Comparison of ENCODE assay signal across 23 mouse cellular contexts in the genomic region with DNA sequence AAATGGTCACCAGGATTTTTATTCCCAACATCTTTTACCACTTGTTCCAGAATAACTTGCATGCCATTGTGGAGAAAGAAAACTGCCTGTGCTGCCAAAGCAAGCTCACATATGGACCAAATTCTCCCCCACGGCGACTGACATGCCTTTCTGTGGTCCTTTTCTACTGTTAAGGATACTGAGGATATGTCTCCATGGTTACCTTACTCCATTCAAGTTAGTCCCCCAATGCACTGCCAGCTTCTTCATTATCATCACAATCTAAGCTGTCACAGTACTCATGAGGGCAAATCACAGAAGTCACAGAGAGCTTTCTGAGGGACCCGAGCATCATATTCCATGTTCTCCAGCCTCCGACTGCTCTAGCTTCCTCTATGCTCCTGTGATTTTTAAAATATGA. TPM values are rescaled to one million over a fixed set of nuclear protein-coding genes. Genes with fewer than 3 reads are reported as not detected.
DNase-seq lines count a peak whose midpoint lies in the region; ATAC-seq and TF ChIP-seq lines count a peak whose summit lies in the region.
"Had no signal": no experiment of that assay in that cellular context is flagged by ENCODE, and none has a peak within 500 bp of the region (broad histone marks: within the 10 kb centered on the region; RNA-seq: fewer than 3 reads in every experiment).

No protein-coding gene starts in this region.

- H3K27ac ChIP-seq in forebrain, embryonic 14.5 days (ENCODE audit: low read depth, low read length) = no peak overlapping the region
- no peak overlapping the region for H3K27ac ChIP-seq in forebrain, embryonic 15.5 days (replicated peaks)
- no peak overlapping the region for H3K27ac ChIP-seq in hindbrain, postnatal 0 days
- H3K27ac ChIP-seq: embryonic facial prominence, embryonic 13.5 days; gastrocnemius, adult 2 months; limb, embryonic 10.5 days; liver, embryonic 15.5 days; lung, embryonic 15.5 days; neural tube, embryonic 13.5 days; stomach, embryonic 15.5 days had no signal

- H3K4me1 ChIP-seq in forebrain, embryonic 14.5 days (ENCODE audit: control insufficient read depth, insufficient read depth, low read length) = no peaks in the 10 kb centered on the region
- no peaks in the 10 kb centered on the region for H3K4me1 ChIP-seq in forebrain, embryonic 15.5 days
- H3K4me1 ChIP-seq in hindbrain, postnatal 0 days (ENCODE audit: insufficient read depth, low read length) = no peaks in the 10 kb centered on the region
- H3K4me1 ChIP-seq: limb, embryonic 10.5 days; lung, embryonic 15.5 days; megakaryocyte, embryonic 14.5 days; neural tube, embryonic 13.5 days; stomach, embryonic 15.5 days had no signal

- no peak overlapping the region for H3K4me3 ChIP-seq in forebrain, embryonic 14.5 days (ENCODE audit: low read depth, low read length)
- no peak overlapping the region for H3K4me3 ChIP-seq in forebrain, embryonic 15.5 days
- no peak overlapping the region for H3K4me3 ChIP-seq in hindbrain, postnatal 0 days (ENCODE audit: low read length)
- H3K4me3 ChIP-seq: embryonic facial prominence, embryonic 13.5 days; gastrocnemius, adult 2 months; limb, embryonic 10.5 days; liver, embryonic 15.5 days; lung, embryonic 15.5 days; megakaryocyte, embryonic 14.5 days; neural tube, embryonic 13.5 days; stomach, embryonic 15.5 days had no signal

- no peak for TF ChIP-seq POLR2A in brain, embryonic 14.5 days (IDR thresholded peaks at IDR 0.05; ENCODE audit: borderline replicate concordance, extremely low read depth, insufficient read depth, insufficient read length, poor library complexity, severe bottlenecking)

- no peak for ATAC-seq in forebrain, embryonic 14.5 days
- no peak for ATAC-seq in forebrain, embryonic 15.5 days (replicated peaks)
- ATAC-seq in hindbrain, postnatal 0 days = peak; percentile 70
- no peak for ATAC-seq in erythroblast, adult 5-6 weeks (replicated peaks; ENCODE audit: low FRiP score, poor library complexity, severe bottlenecking)

- no peak overlapping the region for H3K4me2 ChIP-seq in forebrain, embryonic 14.5 days (ENCODE audit: low read length)
- H3K4me2 ChIP-seq in forebrain, embryonic 15.5 days (replicated peaks) = no peak overlapping the region
- no peak overlapping the region for H3K4me2 ChIP-seq in hindbrain, postnatal 0 days (ENCODE audit: low read depth, low read length)
- H3K4me2 ChIP-seq: embryonic facial prominence, embryonic 13.5 days; liver, embryonic 15.5 days; lung, embryonic 15.5 days; neural tube, embryonic 13.5 days; stomach, embryonic 15.5 days had no signal

- H3K9ac ChIP-seq in forebrain, embryonic 14.5 days (ENCODE audit: low read length) = no peak overlapping the region
- H3K9ac ChIP-seq in forebrain, embryonic 15.5 days (replicated peaks) = no peak overlapping the region
- no peak overlapping the region for H3K9ac ChIP-seq in hindbrain, postnatal 0 days (replicated peaks; ENCODE audit: low read length)
- H3K9ac ChIP-seq: embryonic facial prominence, embryonic 13.5 days; liver, embryonic 15.5 days; lung, embryonic 15.5 days; neural tube, embryonic 13.5 days; stomach, embryonic 15.5 days had no signal

- H3K9me3 ChIP-seq in forebrain, embryonic 14.5 days (replicated peaks; ENCODE audit: control insufficient read depth, low read length) = no peaks in the 10 kb centered on the region
- no peaks in the 10 kb centered on the region for H3K9me3 ChIP-seq in forebrain, embryonic 15.5 days
- H3K9me3 ChIP-seq in hindbrain, postnatal 0 days (ENCODE audit: low read length) = no peaks in the 10 kb centered on the region
- H3K9me3 ChIP-seq: embryonic facial prominence, embryonic 13.5 days; limb, embryonic 10.5 days; liver, embryonic 15.5 days; lung, embryonic 15.5 days; megakaryocyte, embryonic 14.5 days; neural tube, embryonic 13.5 days; stomach, embryonic 15.5 days had no signal

- no peak for TF ChIP-seq CTCF in brain, embryonic 14.5 days (IDR thresholded peaks at IDR 0.05; ENCODE audit: borderline replicate concordance, extremely low read depth, insufficient read depth, insufficient read length)
- no peak for TF ChIP-seq CTCF in hindbrain, postnatal 0 days (IDR thresholded peaks at IDR 0.05; ENCODE audit: low read depth)

- 52% methylated on average over 4 of the region's 4 CpGs for WGBS in forebrain, embryonic 14.5 days
- 35% methylated on average over 4 of the region's 4 CpGs for WGBS in forebrain, embryonic 15.5 days
- WGBS in hindbrain, postnatal 0 days = 19% methylated on average over 4 of the region's 4 CpGs

- DNase-seq in forebrain, embryonic 14.5 days (ENCODE audit: low spot score) = peak; percentile 16
- peak; percentile 9 for DNase-seq in left cerebral cortex, postnatal 4 days
- no peak for DNase-seq in left cerebral cortex, adult 11 months (ENCODE audit: low spot score)
- peak; percentile 57 for DNase-seq in brain, embryonic 14.5 days (ENCODE audit: low read depth)
- DNase-seq in hindbrain, postnatal 0 days (ENCODE audit: low spot score) = peak; percentile 23
- no peak for DNase-seq in kidney, postnatal 25 days
- DNase-seq: adrenal gland, postnatal 25 days; cerebellum, adult 11-12 months; cerebellum, postnatal 25 days; gastrocnemius, adult 2 months; liver; lung, postnatal 36 days; retina, postnatal 1 day; thymus, postnatal 25 days had no signal

- H3K36me3 ChIP-seq in forebrain, embryonic 14.5 days (ENCODE audit: control insufficient read depth, insufficient read depth, low read length) = no peaks in the 10 kb centered on the region
- no peaks in the 10 kb centered on the region for H3K36me3 ChIP-seq in forebrain, embryonic 15.5 days
- H3K36me3 ChIP-seq in hindbrain, postnatal 0 days (ENCODE audit: insufficient read depth, low read length) = no peaks in the 10 kb centered on the region
- H3K36me3 ChIP-seq: embryonic facial prominence, embryonic 13.5 days; limb, embryonic 10.5 days; liver, embryonic 15.5 days; lung, embryonic 15.5 days; neural tube, embryonic 13.5 days; stomach, embryonic 15.5 days had no signal

- intact Hi-C loops in left cerebral cortex, postnatal 4 days (cut with DNase I) = no loop called here

- no peaks in the 10 kb centered on the region for H3K27me3 ChIP-seq in forebrain, embryonic 14.5 days (replicated peaks; ENCODE audit: control insufficient read depth, insufficient read depth, low read length)
- H3K27me3 ChIP-seq in forebrain, embryonic 15.5 days = no peaks in the 10 kb centered on the region
- H3K27me3 ChIP-seq in hindbrain, postnatal 0 days (ENCODE audit: insufficient read depth, low read length) = no peaks in the 10 kb centered on the region
- H3K27me3 ChIP-seq: embryonic facial prominence, embryonic 13.5 days; lung, embryonic 15.5 days; neural tube, embryonic 13.5 days; stomach, embryonic 15.5 days had no signal

RNA-seq across cellular contexts. Expression of gene Cdyl, which starts 11.2 kb away (rescaled TPM):
- 4.5 and 4.6 TPM in 2 replicates for polyA plus RNA-seq in forebrain, embryonic 14.5 days (2014; fragmentation: Nextera tagmentation; extraction: Ambion mirVana)
- 4.1 and 5.2 TPM in 2 replicates for polyA plus RNA-seq in forebrain, embryonic 15.5 days (2015; fragmentation: Nextera tagmentation; extraction: Ambion mirVana)
- total RNA-seq in left cerebral cortex, postnatal 4 days (2021) = 1 to 10 TPM; 8.1 to 8.2 TPM
- polyA plus RNA-seq in brain, embryonic 14.5 days (2012; rRNA removed) = 6.3 and 6.9 TPM in 2 replicates
- 7.4 and 7.6 TPM in 2 replicates for total RNA-seq in hindbrain, postnatal 0 days (2014; rRNA removed)
- 4.4 and 4.7 TPM in 2 replicates for polyA plus RNA-seq in hindbrain, postnatal 0 days (2015; fragmentation: Nextera tagmentation; extraction: Ambion mirVana)
- total RNA-seq in erythroblast, adult 5-6 weeks (2015; ENCODE audit: low replicate concordance) = 18.3 and 21.5 TPM in 2 replicates
- 27.3 and 29.6 TPM in 2 replicates for total RNA-seq in erythroblast, adult 5-6 weeks (2017; ENCODE audit: low replicate concordance)

Comparison
In these comparisons a context has a peak if more than half of its experiments do, and no peak if none do; other contexts are left out.
1. DNase-seq: peak in forebrain, embryonic 14.5 days (single experiment), left cerebral cortex, postnatal 4 days (single experiment), brain, embryonic 14.5 days (single experiment) and hindbrain, postnatal 0 days (single experiment); none in left cerebral cortex, adult 11 months (single experiment) and kidney, postnatal 25 days (0 of 2).